Mouse (Mus musculus) C2C12 (cell line): ENCODE data around the gene Cacna1e.

ENCODE experiments used
- CEBPB ChIP-seq: IDR thresholded peaks from one replicate; pipeline ENCODE4 v1.6.1; 2011; ENCODE audit warnings: low read depth, mild to moderate bottlenecking, control low read depth, moderate library complexity
- CTCF ChIP-seq: IDR thresholded peaks from one replicate; pipeline ENCODE4 v1.5.1; 2011; ENCODE audit not compliant: control insufficient read depth, insufficient read depth, insufficient read length
- FOSL1 ChIP-seq: IDR thresholded peaks from one replicate; pipeline ENCODE4 v1.8.0; 2011; ENCODE audit warnings: mild to moderate bottlenecking, low read length; ENCODE audit not compliant: poor library complexity, insufficient read depth, severe bottlenecking
- MAX ChIP-seq: IDR thresholded peaks from one replicate; pipeline ENCODE4 v1.6.1; 2011; ENCODE audit warnings: mild to moderate bottlenecking, control low read depth
- MYOD1 ChIP-seq: IDR thresholded peaks from one replicate; pipeline ENCODE4 v1.6.1; 2011; ENCODE audit warnings: low read depth; ENCODE audit not compliant: control insufficient read depth, insufficient read length
- USF1 ChIP-seq: IDR thresholded peaks from one replicate; pipeline ENCODE4 v1.6.1; 2011; ENCODE audit warnings: low read depth, mild to moderate bottlenecking, control low read depth, moderate library complexity

DNA sequence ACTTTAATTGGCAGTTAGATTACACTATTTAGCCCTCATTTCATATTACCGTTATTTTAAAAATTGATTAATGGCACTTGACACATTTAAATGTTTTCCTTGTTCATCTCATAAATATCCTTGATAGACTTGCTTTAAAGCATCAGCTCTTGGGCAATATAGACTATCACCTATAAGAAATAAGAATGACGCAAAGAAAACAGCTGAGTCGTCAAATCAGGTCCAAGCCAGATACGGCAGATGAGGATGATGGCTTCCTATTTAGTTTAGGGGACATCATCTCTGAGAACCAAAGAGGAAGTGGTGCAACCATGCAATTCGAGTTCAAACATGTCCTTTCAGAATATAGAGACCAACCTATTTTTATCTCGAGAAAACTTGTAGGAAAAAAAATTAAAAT, 492.3 kb downstream of the Cacna1e start:
- TF ChIP-seq USF1 (no peak), CTCF (no peak), MAX (no peak), MYOD1 (no peak), CEBPB (no peak), FOSL1 (no peak)
